Mouse (Mus musculus) retina, embryonic 14.5 days (tissue): ENCODE measurements around the gene Cactin.

Experiments
- DNase-seq: peaks from one replicate; pipeline ENCODE4 v3.0.0-alpha.2; 2015; ENCODE audit warnings: low spot score

Gene Cactin

DNA sequence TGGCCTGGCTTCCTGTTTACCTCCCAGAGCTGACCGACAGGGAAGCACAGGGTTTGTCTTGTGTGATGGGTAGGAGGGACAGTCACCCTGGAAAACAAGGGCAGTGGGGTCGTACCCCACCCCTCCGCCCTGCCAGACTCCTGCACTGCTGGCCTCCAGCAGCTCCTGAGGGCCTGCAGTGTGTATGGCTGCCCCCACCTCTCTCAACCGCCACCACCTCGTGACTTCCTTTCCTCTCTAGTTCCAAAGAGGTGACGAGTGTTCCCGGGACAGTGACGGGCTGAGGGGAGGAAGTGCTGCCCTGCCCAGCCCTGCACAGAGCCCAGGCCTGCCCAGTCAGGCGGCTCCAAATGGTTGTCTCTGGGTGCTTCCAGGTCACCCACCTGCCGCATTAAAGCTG is 23.1 kb upstream of the Cactin start:
- no peak for DNase-seq

DNA sequence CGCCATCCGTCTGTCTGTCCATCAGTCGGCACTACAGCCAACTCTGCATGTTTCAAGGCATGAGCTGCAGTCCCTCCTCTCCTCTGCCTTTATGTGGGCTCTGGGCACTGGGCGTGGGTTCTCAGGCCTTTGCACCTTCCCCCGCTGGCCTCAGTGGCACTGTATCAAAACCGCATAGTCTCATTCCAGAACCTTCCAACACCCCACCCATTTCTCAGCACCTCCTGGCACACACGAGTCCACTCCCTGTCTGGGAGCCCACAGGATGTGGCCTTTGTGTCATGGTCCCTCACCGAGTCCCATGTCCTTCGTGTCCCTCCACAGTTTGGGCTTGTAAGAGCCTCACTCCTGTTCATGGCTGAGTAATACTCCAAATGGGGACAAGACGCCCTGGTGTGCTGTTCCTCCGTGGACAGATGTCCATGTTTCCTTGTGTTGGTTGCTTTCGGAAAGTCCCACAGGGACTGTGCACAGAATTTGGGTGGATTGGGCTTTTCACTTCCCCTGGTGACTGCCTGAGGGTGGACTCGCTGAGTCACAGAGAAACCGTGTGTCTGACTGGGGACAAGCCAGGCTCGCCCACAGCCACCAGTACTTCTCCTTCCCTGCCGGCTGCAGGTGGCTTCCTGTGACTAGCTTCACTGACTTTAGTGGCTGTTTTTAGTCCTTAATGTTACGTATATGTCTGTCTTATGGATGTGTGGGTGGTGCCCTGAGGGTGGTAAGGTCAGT is 22.4 kb upstream of the Cactin start:
- no peak for DNase-seq

DNA sequence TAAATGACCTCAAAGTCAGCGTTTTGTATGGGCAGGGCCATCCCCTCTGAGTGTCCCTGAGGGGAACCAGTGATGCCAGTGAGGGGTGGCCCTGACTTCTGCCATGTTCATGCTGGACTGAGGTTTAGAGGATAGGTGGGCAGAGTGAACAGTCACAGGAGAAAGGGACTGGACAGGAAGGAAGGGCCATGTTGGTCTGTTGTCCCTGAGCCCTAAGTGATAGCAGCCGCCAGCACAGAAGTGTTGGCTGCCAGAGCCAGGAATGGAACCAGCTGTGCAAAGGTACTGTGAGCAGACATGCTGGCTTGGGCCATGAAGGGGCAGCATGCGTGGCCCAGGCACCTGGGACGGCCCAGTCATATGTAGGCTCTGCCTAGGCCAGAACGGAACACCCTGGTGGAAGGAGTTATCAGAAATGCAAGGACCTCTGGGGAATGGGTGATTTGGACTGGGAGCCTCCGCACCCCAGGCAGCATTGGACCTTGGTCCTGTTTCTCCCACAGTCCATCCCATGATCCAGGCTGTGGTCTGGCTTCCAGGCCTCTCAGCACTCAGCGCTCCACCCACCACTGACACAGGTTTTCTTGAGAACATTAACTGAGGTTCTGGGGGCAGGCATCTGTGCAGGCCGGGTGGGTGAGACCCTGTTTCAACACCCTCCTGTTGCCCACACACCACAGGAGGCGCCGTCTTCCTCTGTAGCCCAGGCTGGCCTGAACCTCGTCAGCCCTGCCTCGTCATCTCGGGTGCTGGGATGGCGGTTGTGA is 21.1 kb upstream of the Cactin start:
- no peak for DNase-seq

DNA sequence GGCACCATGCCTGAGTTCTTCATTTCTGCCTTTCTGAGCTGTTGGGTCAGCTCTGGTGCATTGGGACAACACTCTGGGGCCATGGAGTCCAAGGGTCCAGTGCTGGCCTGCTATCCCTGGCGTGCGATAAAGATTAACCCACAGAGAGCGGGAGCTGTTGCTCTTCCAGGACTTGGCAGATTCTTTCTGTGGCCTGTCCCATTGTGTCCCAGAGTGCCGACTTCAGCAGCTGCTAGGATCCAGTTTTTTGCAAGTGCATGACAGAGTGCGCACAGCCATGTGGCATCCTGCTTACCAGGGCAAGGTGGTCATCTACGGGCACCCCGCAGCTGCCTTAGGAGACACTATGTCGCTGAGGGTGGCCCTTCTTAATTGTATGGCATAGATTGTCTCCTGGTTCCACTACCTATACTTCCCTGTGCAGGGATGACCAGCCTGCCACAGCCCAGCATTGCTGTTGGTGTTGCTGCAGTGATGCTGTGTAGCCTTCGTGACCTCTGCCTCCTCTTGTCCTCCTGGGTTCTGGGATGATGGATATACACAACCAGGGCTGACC is 20.5 kb upstream of the Cactin start:
- no peak for DNase-seq

DNA sequence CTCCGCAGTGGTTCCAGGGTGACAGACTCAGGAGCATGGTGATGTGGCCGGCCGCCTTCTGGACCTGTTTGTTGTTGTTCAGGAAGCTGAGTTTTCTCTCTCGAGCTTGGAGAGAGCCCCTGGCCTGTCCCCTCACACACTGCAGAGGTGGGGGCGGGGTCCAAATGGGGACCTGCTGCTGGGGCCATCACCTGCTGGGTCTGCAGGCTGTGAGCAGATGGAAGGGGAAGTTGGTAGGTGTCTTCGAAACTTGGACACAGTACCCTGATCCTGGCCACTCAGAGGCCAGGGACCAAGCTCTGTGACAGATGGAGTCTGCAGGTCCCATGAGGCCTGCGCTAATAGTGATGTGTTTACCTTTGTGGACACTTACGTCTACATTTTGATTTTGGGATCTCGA is 19.6 kb upstream of the Cactin start:
- DNase-seq, result no peak

DNA sequence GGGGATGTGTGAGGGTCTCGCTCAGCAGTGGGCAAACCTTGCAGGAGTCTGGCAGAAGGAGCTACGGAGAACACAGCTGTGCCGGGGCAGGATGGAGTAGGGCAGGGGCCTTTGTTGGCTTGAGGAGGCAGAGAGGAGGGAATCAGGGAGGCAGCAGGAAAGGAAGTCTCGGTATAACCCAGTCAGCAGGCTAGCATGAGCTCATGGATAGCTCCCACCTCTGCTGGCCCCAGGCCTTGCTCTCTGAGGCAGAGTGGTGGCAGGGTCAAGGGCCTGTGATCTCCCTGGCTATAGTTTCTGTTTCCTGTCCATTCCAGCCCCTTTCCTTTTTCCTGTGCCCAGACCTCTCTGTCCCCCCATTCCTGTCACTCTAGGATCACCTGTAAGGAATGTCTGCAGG is 18.6 kb upstream of the Cactin start:
- no peak for DNase-seq

DNA sequence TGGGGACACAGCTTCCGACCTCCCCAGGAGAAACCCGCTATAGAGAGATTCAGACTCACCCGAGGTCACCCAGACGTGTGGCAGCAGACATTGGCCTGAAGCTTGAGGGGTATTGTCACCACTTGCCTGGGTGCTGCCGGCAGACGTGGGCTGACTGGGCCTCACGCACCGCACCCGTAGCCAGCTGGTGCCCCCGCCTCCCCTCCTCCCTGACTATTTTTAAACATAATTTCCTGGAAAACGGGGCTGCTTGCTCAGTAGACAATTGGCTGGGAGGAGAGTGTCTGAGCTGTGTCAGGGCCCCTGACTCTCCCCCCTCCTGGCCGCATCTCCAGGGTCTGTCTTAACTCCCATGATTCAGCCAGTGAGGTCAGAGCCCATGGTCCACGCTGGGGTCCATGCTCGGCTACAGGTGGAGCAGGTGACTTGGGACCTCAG is 18.1 kb upstream of the Cactin start:
- no peak for DNase-seq

DNA sequence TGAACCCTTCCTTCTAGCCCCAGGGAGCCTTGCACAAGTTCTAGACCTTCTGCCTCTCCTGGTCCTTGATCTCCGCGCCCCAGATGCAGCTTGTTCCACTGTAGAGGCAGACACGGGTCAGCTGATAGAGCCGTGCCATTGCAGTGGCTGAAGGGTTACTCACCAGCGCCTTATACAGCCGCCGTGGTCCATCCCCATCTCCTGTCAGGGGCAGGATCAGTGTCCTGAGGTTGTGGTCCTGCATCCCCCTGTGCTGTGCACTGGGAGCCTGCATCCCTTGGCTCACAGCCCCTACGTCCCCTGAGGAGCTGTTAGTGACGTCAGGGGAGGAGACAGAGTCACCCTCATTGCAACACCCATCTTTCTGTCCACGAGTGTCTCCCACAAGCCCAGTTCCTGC is 17.6 kb upstream of the Cactin start:
- no peak for DNase-seq

DNA sequence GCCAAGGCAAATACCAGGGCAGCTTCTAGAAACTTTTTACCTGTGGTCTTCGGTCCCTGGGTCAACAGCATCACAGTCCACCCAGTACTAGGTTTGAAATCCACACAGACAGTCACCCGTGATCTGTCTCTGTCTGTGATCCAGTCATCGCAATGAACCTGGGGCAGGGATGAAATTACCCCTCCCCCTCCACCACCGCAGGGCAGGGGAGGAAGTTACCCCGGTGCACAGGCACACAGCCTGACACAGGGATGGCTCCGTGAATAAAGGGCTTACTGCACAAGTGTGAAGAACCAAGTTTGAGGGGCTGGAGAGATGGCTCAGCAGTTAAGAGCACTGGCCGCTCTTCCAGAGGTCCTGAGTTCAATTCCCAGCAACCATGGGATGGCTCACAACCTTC is 17.1 kb upstream of the Cactin start:
- DNase-seq, result no peak

DNA sequence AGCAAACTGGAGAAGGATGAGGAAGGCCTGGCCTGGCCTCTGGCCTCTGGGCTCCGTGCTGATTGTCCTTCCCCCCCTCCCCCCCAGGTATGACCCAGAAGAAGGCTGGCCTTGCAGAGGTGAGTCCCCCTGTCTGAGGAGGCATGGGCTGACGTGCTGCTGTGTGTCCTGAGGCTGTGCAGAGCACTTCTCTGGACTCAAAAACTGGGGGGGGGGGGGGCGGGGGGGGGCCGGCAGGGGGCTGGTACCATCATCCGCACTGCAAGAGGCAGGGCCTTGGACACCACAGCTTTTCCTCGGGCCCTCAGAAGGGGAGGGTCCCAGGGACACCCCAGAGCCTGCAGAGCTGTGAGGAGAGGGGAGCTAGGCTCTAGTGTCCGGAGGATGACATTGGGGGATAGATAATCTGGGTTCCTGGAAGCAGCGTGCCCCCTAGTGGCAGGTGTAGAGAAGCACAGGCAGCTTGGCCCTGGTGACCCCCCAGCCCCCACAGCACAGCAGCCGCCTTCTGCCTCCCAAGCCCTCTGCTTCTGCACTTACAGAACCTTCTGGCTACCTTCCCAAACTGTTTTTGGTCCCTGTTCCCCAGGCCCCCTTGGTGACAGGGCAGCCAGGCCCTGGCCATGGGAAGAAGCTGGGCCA is 16.2 kb upstream of the Cactin start:
- peak; percentile 72 for DNase-seq

DNA sequence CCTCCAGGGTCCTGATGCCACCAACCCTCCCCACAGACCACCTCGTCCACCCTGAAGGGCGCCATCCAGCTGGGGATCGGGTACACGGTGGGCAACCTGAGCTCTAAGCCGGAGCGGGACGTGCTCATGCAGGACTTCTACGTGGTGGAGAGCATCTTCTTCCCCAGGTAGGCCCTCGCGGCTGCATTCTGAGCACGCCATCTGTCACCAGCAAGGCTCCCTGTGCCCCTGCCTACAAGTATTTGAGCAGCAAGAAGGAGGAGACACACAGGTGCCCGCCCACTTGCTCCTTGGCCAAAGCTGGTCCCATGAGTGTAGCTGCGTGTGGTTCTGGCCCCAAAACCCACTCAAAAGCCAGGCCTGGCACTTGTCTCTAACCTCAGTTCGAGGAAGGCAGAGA is 15.2 kb upstream of the Cactin start:
- no peak for DNase-seq

DNA sequence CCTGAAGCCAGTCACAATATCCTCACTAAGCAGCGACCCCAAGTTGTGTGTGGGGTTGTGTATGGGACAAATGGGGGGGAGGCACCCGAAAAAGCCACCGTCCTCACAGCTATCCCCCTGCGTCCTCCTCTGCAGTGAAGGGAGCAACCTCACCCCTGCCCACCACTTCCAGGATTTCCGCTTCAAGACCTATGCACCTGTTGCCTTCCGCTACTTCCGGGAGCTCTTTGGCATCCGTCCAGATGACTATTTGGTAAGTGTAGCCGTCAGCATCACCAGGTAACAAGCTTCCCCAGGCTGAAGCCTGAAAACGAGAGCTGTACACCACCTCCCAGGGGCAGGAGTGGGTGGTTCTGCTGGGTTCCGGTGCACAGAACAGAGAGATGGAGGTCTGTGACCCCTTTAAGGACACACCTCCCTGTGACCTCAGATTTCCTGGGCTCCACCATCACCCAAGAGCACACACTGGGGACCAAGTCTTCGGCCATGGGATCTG is 14.7 kb upstream of the Cactin start:
- no peak for DNase-seq

DNA sequence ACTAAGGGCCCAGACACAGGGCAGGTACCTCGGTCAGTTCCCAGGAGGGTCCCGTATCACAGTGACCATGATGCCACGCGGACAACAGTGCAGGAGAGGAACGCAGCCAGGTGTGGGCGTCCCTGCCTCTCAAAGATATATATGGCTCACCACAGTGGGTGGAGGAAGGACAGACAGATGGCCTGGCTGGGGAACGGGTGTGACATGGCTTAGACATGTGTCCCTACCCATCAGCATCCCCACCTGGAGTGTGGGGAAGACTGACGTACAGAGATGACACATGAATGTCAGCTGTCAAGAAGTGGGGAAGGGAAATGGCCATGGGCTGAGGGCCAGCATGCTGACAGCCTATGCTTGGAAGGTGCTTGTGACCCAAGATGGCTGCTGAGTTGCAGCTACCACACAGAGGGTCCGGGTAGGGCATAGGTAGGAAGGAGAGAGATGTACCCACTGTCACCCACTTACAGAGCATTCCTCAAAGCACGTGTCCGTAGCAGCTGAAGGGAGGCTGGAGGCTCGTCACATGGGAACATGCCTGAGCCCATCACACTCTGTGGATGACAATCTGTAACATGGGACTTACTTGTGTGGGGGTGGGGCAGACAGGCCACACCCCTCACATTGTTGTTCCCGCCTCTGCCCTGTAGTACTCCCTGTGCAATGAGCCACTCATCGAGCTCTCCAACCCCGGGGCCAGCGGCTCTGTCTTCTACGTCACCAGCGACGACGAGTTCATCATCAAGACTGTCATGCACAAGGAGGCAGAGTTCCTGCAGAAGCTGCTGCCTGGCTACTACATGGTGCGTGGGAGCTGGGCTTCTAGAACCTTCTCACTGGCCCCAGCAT is 13.8 kb upstream of the Cactin start:
- no peak for DNase-seq

DNA sequence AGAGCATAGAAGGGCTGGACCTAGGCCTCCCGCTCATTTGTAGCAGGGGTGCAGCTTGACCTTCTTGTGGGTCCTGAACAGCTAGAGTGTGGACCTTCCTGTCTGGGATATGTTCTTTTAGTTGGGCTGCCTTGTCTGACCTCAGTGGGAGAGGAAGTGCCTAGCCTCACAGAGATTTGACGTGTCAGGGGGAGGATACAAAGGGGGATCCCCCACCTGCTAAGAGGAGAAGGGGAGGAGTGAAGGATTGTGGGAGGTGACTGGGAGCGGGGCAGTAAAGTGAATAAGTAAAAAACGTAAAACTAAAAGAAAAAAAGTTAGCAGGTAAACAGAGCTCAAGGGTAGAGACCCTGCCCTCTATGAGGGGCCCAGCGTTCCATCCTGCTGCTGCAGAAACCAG is 11.3 kb upstream of the Cactin start:
- DNase-seq, result no peak

DNA sequence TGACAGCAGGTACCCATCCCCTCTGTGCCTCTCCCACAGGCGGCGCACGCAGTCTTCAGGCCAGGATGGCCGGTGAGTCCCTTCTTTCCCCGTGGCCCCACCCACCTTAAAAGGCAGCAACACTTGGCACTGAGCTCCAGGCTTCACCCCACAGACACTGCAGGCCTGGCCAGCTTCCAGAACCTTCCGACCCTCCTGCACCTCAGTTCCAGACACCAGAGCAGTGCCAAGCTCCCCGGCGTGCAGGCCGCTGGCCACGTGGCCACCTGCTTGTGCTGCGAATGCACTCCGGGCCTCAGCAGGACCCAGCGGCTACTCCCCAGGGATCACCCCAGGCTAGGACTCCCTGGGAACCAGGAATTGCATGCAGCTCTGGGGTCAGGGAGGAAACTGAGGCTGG is 7.3 kb upstream of the Cactin start:
- DNase-seq, result no peak

DNA sequence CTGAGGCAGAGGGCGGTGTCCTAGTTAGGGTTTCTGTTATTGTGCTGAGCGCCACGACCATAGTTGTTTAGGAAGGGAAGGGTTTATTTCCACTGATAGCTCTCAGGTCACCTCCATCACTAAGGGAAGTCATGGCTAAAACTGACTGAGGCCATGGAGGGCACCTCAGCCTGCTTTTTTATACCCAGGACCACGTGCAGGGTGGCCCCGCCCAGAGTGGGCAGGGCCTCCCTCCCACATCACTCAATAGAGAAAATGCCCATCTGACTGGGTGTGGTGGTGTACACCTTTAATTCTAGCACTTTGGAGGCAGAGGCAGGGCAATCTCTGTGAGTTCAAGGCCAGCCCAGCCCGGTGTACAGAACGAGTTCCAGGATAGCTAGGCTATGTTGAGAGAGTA is 6.7 kb upstream of the Cactin start:
- no peak for DNase-seq

DNA sequence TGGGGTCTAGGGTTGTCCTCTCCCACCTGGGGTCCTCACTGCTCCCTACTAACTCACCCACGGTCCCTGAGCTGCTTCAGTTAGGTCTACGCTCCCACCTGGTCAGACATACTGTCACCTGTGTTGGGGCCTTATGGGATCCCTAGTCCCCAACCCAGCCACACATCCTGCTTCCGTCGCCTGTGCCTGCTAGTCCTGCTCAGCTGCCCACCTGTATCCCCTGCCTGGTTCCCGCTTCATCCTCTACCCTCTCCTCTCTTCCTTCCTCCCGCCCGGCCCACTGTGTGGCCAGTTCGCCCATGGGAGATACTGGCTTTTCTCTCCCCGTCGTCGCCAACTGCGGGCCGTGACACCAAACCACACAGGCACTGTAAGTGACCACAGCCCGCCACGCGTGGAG is 5.3 kb upstream of the Cactin start:
- no peak for DNase-seq

DNA sequence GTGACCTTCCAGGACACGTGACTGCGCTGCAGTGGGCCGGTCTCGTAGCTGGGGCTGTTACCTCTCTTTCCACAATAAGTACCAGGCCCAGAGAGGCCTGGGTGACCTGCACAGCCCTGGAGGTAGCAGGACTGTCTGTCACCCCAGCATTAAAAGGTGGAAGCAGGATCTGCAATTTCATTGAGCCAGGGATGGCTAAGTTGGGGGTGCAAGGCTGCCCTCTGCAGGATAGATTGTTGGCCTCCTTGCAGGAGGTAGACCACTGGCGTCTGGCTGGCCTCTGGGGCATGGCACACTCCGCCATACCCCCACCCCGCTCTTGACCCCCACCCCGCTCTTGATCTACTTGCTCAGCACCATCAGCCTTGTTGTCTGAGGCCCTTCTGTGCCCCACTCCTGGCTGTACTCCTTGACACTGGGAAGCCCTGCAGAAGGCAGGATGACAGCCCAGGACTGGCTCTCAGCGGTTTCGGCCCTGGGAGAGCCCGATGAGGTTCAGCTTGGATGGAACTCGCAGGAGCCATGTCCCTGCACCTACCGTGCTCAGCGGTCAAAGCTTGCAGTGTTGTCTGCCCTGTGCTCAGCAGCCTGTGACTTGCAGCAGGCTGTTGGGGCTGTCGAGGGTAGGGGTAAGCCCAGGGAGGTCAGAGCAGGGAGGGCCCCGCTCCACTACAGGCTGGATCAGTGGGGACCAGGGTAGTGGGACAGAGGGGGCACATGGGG is 4.4 kb upstream of the Cactin start:
- peak; percentile 67 for DNase-seq

DNA sequence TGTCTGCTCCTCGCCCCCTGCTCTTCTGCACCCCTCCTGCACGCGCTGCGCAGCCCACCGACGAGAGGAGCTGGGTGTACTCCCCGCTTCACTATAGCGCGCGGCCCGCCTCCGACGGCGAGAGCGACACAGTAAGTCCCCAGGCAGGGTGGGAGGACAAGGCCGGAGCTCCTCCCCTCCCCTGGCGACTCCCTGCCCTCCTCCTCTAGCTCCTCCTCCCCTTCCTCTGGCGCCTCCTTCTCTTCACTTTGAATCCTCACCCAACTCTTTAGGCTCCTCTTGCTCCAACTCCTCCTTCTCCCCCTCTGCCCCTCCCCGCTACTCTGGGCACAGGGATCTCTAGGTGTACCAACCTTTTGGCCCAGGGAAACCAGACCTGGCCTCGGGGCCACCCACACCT is 3.6 kb upstream of the Cactin start:
- DNase-seq, result peak; percentile 58

DNA sequence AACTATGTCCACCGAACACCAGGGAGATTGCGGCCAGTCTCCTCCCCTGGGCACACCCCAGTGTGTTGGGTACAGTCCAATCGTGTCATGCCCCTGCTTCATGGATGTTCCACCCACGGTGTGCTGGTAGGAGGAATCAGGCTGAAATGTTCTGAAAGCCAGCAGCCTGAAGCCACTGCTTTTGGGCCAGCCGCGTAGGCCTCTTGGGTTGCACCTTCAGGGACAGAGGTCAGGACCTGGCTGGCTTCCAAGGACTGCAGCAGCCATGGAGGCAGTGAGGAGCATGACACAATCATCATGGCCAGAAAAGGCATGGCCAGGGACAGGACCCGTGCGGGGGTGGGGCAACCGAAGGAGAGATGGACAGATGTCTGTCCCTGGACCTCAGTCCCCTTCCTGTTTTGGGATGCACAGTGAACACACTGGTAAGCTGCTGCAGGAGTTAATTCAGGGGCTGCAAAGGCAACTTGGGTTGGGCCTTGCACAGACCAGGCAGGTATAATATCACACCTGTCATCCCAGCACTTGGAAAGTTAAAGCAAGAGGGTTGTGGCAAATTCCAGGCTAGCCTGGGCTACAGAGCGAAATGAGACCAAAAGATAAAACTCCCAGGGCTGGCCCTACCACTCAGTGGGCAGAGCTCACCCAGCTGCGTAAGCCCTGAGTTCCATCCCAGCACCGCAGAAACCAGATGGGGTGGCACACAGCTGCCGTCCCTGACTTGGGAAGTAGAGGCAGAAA is 2.1 kb upstream of the Cactin start:
- DNase-seq, result no peak

DNA sequence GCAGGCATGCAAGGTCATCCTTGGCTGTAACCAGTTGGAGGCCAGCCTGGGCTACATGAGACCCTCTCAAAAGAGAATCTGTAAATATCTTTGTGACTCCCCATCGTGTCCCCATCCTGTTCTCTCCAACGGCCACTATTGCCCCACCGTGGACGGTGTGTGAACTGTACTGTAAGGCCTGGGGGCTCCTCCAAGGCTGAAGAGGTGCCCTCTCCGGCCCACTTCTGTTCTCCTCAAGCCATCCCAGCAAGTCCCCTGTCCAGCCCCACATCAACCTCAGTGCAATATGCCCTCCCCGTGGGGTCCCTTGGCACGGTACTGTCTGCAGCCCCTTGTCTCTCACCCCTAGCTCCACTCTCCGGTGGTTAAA is 1.6 kb upstream of the Cactin start:
- DNase-seq, result no peak
